In genomic region chr4:10265942-10266341, GRCm38 (mm10) we compare ENCODE assay signal across 21 mouse cellular contexts.
A peak's percentile ranks its signal among the peaks of the same experiment; 100 is the strongest.
DNase-seq lines count a peak whose midpoint lies in the region; ATAC-seq and TF ChIP-seq lines count a peak whose summit lies in the region.
"Had no signal": no experiment of that assay in that cellular context is flagged by ENCODE, and none has a peak within 500 bp of the region (broad histone marks: within the 10 kb centered on the region; RNA-seq: fewer than 3 reads in every experiment).

No protein-coding gene starts in this region.

- no peaks in the 10 kb centered on the region for H3K27me3 ChIP-seq in lung, postnatal 0 days (replicated peaks; ENCODE audit: insufficient read depth, low read length)
- no peaks in the 10 kb centered on the region for H3K27me3 ChIP-seq in Patski
- H3K27me3 ChIP-seq in kidney, embryonic 15.5 days, result no peaks in the 10 kb centered on the region
- H3K27me3 ChIP-seq: embryonic facial prominence, embryonic 12.5 days; forebrain, embryonic 13.5 days; hindbrain, embryonic 13.5 days had no signal

- POLR2A ChIA-PET in Patski (lab: Charles Lee), result no interaction called here

- no peak overlapping the region for H3K4me3 ChIP-seq in lung, postnatal 0 days (ENCODE audit: low read depth, low read length)
- no peak overlapping the region for H3K4me3 ChIP-seq in kidney, embryonic 15.5 days (replicated peaks)
- H3K4me3 ChIP-seq: embryonic facial prominence, embryonic 12.5 days; forebrain, embryonic 13.5 days; heart, embryonic 10.5 days; hindbrain, embryonic 13.5 days had no signal

- H3K9me3 ChIP-seq in lung, postnatal 0 days (ENCODE audit: low read length), result no peaks in the 10 kb centered on the region
- H3K9me3 ChIP-seq in kidney, embryonic 15.5 days (replicated peaks), result no peaks in the 10 kb centered on the region
- H3K9me3 ChIP-seq: embryonic facial prominence, embryonic 12.5 days; forebrain, embryonic 13.5 days; heart, embryonic 10.5 days; hindbrain, embryonic 13.5 days had no signal

- no peak overlapping the region for H3K4me2 ChIP-seq in lung, postnatal 0 days (replicated peaks; ENCODE audit: low read depth, low read length)
- no peak overlapping the region for H3K4me2 ChIP-seq in kidney, embryonic 15.5 days
- H3K4me2 ChIP-seq: embryonic facial prominence, embryonic 12.5 days; forebrain, embryonic 13.5 days; hindbrain, embryonic 13.5 days had no signal

- no peak for TF ChIP-seq CTCF in lung, postnatal 0 days (IDR thresholded peaks at IDR 0.05)
- no peak for TF ChIP-seq CTCF in Patski (IDR thresholded peaks at IDR 0.05)

- CTCF ChIA-PET in Patski (lab: Charles Lee), result no interaction called here

- no peak overlapping the region for H3K9ac ChIP-seq in lung, postnatal 0 days (replicated peaks; ENCODE audit: low read depth)
- H3K9ac ChIP-seq in kidney, embryonic 15.5 days, result no peak overlapping the region
- H3K9ac ChIP-seq: embryonic facial prominence, embryonic 12.5 days; forebrain, embryonic 13.5 days; forebrain, postnatal 0 days; hindbrain, embryonic 13.5 days had no signal

- no peaks in the 10 kb centered on the region for H3K4me1 ChIP-seq in lung, postnatal 0 days (ENCODE audit: insufficient read depth, low read depth, low read length)
- H3K4me1 ChIP-seq in kidney, embryonic 15.5 days, result no peaks in the 10 kb centered on the region
- H3K4me1 ChIP-seq: embryonic facial prominence, embryonic 12.5 days; forebrain, embryonic 13.5 days; heart, embryonic 10.5 days; hindbrain, embryonic 13.5 days had no signal

- peak; percentile 21; the same call in 1 of the 2 replicates for ATAC-seq in lung, postnatal 0 days
- ATAC-seq in Patski, result peak; percentile 71
- ATAC-seq in kidney, embryonic 15.5 days (replicated peaks; ENCODE audit: low FRiP score), result no peak
- ATAC-seq: forebrain, embryonic 13.5 days; forebrain, postnatal 0 days; hindbrain, postnatal 0 days had no signal

- no peaks in the 10 kb centered on the region for H3K36me3 ChIP-seq in lung, postnatal 0 days (ENCODE audit: insufficient read depth, low read length)
- no peaks in the 10 kb centered on the region for H3K36me3 ChIP-seq in kidney, embryonic 15.5 days
- H3K36me3 ChIP-seq: embryonic facial prominence, embryonic 12.5 days; heart, embryonic 10.5 days; hindbrain, embryonic 13.5 days had no signal

- TF ChIP-seq EP300 in lung, postnatal 0 days (IDR thresholded peaks at IDR 0.05), result no peak

- DNase-seq in lung, postnatal 0 days (ENCODE audit: low spot score), result peak; percentile 22
- DNase-seq in lung, postnatal 4 days, result no peak
- DNase-seq in 416B (ENCODE audit: low read depth) (peak; percentile 3), Patski (ENCODE audit: low read depth, low spot score) (no peak)
- DNase-seq in fibroblast of lung, adult 2 months (ENCODE audit: low read depth), result peak; percentile 82
- DNase-seq in kidney, postnatal 10 days, result no peak
- no peak for DNase-seq in left cerebral cortex, adult 11 months (ENCODE audit: low spot score)
- DNase-seq: adrenal gland, postnatal 10 days; cerebellum, adult 11 months; cerebellum, adult 8-10 months; cerebellum, postnatal 14 days; forebrain, postnatal 0 days; gastrocnemius, postnatal 36 days; heart, adult 11 months; heart, postnatal 10 days had no signal

- WGBS in lung, postnatal 0 days, result 56% methylated on average over 2 of the region's 2 CpGs
- WGBS in kidney, embryonic 15.5 days, result 54% methylated on average over 2 of the region's 2 CpGs

- no peak overlapping the region for H3K27ac ChIP-seq in lung, postnatal 0 days (ENCODE audit: low read length)
- no peak overlapping the region for H3K27ac ChIP-seq in kidney, embryonic 15.5 days
- H3K27ac ChIP-seq: embryonic facial prominence, embryonic 12.5 days; forebrain, embryonic 13.5 days; heart, embryonic 10.5 days; hindbrain, embryonic 13.5 days; hindbrain, postnatal 0 days had no signal

- in situ Hi-C loops in Patski (cut with MboI; ENCODE audit: low pct_unique_long_range_greater_than_20kb), result no loop called here

Comparison
In these comparisons a context has a peak if more than half of its experiments do, and no peak if none do; other contexts are left out.
1. DNase-seq: peak in lung, postnatal 0 days (single experiment), 416B (single experiment) and fibroblast of lung, adult 2 months (single experiment); none in lung, postnatal 4 days (0 of 2), Patski (single experiment), kidney, postnatal 10 days (single experiment) and left cerebral cortex, adult 11 months (single experiment).